Mouse (Mus musculus) 416B (cell line): ENCODE data around the gene B3galnt2.
"Not testable (repeated sequence)": the region's sequence is repeated elsewhere in the genome, so short reads cannot be mapped to it uniquely, and the experiment has no call there.

Experiments used
- DNase-seq: peaks from one replicate; pipeline ENCODE4 v3.0.0; 2011; ENCODE audit warnings: low read depth

Gene B3galnt2

DNA sequence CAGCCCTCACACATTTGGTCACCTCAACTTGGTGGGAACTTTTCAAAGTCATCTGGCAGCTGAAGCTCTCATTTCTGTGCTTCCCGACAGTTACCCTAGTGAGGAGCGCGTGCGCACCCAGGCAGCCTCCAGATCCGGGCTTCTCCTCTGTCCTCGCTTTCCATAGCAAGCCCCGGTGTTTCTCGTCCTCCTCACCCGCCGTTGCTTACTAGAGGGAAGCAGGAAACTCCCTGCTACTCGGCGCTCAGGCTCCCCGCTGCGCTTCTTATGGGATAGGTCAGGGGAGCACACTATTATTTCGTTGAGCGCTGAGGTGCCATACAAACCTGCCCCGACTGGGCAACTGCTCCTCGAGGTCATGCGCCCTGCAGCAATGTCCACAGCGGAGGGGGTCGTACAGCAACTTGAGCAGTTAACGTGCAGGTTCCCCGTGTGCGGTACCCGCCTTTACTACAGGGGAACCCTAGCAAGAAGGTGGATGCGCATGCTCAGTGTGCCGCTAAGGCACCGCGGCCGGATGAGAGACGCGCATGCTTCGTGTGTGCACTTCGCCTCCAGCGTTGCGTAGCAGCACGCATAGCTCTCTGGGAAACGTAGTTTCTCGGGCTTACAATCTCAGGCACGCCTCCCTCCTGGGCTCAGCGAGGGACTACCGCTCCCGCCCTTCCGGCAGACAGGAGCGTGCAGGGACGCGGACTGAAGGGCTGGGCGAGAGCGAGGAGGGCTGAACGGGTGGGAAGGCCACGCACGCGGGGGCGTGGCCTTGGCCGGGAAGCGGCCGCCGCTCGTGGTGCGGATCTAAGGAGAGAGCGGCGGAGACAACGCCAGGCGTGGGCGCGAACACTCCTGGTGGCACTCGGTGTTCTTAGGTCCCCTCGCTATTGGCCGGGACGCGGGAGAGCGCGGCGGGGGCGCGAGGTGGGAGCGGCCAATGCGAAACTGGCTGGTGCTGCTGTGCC lies at the start of gene B3galnt2:
Gene B3galnt2, plus strand, starts transcription at position 596 of the 959 bp plus-strand sequence.
- peak; percentile 99 for DNase-seq

DNA sequence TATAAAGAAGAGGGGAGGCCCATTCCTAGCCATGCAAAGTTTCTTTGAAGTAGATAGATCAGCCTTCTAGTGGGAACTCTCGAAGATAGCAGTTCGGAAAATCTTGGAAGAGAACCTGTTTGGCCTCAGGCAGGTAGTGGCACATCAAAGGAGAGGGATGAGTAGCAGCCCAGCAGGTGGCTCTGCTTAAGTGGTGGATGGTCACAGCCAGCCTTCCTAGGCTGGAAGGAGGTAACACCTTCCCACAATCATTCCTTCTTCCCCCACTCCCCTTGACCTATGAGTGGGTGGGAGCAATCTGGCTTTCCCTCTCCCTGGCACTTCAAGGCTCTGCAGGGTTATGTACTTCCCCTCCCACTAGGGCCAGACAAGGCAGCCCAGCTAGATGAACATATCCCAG lies 42.9 kb upstream of the B3galnt2 start:
- no peak for DNase-seq

DNA sequence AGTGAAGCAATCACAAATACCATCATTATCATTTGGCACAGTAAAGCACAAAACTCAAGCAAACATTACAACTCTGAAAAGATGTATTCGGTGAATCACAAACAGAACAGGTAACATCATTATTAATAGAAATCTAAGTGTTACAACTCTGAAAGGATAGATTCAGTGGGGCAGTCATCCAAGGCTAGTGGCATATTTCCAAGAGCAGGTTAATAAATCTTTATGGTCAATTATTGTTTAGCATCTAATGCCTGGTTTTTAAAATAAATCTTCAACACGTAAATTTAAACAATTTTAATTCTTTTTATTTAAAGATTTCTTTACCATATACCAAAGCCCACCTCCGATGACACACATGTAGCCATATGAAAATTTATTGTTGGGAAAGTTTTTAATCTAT lies 34.9 kb upstream of the B3galnt2 start:
- DNase-seq, result no peak

DNA sequence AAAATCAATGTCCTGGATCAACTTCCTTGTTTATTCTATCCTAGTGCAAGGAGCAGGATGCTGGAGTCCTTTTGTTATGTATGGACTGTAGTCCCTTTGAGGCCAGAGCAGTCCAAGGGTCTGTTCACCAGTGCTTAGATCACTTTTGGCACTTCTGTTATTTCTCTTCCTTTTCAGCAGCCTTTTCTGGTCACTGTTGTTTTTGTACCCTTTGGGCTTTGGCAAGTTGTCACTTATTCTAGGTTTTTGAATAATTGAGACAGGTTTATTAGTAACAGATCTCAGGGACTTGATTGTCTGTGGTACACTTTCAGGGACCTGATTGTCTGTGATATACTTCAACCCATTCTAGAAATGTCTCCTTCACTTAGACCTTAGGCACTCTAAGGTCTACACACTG lies 31.7 kb upstream of the B3galnt2 start:
- DNase-seq, result no peak

DNA sequence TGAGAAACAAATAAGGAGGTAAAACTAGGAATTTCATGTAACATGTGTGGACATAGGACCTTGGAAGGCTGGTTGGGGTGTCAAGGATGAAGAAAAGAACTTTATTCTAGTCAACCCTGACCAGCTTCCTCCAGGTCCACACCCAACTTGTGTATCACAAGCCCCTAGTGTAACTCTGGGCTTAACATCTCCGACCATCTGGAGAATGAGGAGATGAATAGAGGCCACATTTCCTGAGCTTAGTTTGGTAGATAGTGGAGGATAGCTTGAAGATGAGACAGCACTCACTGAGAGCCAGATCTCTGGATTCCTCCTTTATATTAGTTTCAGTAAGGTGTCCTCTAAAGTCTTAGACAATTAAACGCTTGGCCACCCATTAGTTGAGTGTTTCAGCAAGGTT lies 24.3 kb upstream of the B3galnt2 start:
- no peak for DNase-seq

DNA sequence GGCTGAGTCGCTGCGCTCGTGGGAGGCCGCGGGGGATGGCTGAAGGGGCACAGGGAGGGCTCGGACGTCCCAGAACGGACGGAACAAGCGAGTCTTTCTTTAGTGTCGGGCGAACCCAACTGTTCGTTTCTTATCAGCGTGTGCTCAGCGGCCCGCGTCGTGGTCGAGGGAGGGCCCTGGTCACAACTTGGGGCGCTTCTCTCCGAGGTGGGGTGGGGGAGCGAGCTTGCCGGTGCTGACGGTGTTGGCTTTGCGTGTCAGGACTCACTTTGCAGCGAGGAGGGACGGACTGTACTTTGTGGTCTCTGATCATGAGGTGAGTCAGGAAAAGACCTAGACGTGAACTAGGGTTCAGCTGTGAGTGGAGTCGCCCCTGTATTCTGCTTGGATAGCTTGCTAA lies 662 bp downstream of the B3galnt2 start:
- peak; percentile 52 for DNase-seq

DNA sequence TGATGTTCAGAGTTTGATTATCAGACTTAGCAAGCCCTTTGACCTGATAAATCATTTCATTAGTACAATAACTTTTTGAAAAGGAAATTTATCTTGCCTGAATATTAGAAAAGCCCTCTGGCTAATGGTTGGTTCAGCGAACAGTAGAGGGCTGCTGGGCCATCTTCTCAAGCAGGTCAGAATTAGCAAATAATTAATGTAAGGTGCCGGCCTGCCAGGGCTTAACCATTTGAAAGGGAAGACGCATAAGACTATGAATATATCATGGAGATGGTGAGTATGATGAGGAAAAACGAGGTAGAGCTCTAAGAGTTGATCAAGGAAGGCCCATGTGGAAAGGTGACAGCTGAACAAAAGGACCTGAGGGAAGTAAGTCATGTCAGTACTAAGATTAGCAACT lies 2.4 kb downstream of the B3galnt2 start:
- DNase-seq, result no peak

DNA sequence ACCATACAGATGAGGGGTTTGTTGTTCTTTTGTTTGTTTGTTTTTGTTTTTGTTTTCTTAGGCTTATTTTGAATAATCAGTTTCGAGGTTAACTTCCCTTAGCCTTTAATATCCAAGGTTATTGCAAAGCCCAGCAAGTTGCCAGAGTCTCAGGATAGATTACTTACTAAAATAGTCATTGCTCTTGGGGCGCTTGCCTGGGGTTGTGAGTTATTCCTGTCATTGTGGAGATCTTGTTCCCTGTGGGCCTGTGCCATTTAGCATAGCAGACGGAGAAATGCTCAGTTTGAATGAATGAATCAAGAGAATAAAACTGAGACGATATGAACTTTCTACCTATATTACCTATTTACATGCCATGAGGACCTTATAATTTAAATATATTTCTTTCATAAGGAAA lies 5.9 kb downstream of the B3galnt2 start:
- DNase-seq, result no peak

DNA sequence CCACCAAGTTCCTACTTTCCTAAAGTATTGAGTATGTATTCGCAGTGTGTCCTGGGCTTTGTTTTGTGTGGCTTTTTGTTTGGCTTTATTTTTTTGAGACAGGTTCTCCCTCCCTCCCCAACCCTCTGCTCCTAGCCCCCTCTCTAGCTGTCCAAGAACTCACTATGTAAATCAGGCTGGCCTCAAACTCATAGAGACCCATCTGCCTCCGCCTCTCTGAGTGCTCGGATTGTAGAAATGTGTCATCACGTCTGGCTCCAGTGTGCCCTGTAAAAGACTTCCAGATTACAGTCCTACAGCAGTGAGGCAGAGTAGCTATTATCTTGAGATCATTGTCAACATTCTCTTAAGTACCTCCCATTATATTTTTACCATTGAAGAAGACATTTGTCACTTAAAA lies 6.8 kb downstream of the B3galnt2 start:
- no peak for DNase-seq

DNA sequence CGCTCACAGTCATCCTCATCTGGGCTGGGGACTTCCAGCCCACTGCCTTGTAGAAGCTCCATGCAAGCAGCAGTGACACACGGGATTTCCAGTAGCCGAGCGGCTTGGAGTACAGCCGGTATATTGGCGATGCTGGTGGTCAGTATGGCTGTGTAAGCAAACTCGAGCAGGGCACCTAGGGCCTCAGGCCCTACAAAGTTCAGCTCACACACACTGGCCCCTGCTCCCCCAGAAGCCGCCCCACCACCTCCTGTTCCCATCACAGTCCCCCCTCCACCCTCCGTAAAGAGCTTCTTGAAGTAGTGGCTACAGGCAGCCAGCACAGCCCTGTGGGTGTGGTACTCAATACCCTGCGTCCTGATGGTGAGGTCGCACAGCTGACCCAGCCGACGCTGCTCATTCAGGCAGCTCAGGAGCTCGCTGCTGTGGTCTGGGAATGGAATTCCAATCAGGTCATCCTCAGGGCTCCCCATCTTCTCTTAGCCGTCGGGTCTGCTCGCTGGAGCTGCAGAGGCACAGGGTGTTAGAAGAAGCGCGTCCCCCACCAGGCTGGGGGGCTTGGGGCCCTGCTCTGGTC lies 11.2 kb downstream of the B3galnt2 start:
- no peak for DNase-seq

DNA sequence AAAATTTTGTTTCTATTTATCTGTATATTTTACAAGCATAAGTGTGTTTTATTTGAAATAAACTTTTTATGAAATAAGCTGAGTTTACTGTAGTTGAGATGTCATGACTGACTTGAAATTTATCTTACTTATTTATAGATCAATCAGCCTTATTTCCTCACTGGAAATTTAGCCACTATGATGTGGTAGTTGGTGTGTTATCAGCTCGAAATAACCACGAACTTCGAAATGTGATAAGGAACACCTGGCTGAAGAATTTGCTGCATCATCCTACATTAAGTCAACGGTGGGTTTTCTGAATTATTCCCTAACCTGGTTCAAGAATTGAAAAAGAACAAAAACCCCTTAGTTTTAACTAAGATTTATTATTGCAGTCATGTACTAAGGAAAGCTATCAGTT lies 11.9 kb downstream of the B3galnt2 start:
- DNase-seq, result peak; percentile 59

DNA sequence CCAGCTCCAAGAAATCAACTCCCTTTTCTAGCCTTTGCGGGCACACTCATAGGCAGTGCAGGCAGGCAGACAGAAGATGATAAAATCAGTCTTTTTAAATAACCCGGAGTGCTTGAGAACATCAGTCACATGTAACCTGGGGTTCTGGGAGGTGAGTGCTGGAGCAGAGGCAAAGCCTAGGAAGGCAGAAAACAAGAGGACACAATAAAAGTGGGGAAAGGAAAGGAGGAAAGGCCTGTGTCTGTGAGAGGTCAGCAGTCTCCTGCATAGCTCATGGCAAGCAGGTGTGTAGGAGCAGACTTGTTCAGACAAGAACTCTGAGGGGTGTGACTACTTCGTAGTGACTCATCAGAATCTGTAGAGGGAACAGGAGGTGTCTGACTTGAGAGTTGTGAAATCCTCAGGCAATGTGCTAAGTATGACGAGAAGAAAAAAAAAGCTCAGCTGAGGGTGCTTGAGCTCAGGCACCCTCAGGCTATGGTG lies 14.4 kb downstream of the B3galnt2 start:
- peak; percentile 95 for DNase-seq

DNA sequence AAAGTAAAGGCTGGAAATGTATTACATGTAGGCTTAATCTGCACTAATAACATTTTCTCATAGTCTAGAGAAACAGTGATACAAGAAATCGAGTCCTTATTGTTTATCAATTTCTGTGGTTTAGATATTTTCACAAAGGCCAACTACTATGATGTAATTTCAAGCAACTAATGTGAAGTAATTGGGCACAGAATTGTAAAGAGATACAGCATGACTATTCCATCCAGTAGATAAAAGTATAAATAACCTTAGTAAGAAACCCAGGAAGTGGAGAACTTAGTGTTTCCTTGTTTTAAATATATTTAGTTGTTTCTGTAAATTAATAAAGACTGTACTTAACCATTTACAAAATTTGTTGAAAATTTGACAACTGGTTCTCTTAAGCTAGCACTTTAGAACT lies 15.5 kb downstream of the B3galnt2 start:
- DNase-seq, result no peak

DNA sequence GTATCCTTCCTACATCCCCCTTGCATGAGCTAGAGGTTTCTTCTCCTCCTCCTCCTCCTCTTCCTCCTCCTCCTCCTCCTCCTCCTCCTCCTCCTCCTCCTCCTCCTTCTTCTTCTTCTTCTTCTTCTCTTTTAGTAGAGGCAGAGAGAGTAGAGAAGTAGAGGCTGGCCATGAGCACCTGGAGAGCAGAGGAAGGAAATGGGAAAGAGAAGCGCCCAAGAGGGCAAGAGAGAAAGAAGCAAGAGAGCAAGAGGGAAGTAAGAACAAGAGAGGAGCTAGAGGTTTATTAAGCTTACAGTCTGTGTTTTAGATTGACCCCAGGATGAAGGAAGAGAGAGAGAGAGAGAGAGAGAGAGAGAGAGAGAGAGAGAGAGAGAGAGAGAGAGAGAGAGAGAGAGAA lies 27.6 kb downstream of the B3galnt2 start:
- not testable (repeated sequence) for DNase-seq

DNA sequence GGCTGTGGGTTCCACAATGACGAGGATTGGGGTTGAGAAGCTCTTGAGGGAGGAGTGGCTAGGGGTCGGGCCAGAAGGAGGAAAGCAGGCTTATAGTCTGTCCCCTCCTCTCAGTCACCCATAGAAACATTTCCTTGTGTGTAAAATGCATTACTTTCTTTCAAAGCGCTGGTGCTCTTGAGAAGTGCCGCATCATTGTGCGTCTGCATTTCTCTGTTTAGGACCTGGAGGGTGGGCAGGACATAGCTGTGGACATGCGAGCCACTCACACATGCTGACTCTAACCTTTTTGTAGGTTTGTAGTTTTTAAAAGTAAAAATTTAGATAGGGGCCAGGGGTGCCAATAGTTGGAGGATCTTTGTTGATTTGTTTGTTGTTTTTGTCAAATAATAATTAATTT lies 29.3 kb downstream of the B3galnt2 start:
- no peak for DNase-seq

DNA sequence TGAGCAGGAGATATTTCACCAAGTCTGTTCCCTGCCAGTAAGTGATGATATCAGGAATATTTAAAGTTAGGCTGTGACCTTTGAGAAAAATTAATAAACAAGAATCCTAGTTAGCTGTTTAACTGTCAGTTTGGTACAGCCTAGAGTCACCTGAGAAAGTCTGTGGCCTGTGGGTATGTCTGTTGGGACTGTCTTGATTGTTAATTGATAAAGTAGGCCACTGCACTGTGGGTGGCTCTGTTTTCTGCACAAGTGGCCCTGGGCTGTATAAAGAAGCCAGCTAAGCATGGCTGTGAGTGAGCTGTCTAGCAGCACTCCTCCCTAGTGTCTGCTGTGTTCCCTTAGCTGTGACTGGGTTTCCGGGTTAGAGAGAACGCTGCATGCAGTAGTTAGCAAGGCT lies 34.9 kb downstream of the B3galnt2 start:
- no peak for DNase-seq

DNA sequence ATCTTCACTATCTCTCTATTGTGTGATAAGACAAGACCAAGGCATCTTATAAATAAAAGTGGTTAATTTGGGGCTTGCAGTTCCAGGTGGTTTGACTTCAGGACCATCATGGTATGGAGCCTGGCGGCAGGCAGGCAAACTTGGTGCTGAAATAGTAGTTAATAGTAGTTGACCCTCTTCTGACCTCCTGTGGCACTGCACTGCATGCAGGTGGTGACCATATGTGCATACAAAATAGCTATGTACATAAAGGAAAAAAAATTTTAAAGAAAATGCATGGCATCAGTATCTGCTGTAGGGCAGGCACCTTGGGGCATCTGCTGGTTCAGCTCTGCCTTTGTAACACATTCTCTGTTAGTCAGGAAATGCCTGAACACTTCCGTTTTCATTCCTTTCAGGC lies 36.1 kb downstream of the B3galnt2 start:
- DNase-seq, result no peak

DNA sequence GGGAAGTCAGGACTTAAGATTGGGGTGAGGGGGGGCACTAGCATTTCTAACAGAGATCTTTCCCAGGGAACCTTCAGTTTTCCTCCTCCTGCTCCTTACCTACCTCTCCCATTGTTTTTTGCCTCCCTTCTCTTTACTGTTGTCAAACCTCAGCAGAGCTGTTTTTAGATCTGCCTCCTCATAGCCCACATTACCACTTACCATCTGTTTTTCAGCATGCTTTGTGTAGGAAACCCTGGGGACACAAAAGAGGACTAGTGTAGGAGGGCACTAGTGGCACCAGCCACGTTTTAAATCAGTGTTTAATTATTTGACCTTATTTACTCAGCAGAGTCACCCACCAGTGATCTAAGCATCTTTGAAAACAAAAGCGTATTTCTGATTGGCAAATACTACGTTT lies 38.8 kb downstream of the B3galnt2 start:
- DNase-seq, result no peak

DNA sequence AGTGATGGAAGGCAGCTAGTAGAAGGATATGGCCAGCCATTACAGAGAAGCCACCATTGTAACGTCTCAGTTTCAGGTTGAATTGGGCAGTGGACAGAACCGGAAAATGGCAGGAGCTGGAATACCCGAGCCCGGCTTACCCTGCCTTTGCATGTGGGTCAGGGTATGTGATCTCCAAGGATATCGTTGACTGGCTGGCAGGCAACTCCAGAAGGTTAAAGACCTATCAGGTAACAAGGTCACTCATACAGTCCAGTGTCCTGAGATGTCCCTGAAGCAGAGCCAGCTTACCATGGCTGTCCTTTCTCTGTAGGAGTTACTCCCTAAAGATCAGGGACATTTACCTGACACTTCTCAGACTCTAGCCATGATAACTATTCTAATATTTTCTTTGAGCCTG lies 40.8 kb downstream of the B3galnt2 start:
- DNase-seq, result no peak

DNA sequence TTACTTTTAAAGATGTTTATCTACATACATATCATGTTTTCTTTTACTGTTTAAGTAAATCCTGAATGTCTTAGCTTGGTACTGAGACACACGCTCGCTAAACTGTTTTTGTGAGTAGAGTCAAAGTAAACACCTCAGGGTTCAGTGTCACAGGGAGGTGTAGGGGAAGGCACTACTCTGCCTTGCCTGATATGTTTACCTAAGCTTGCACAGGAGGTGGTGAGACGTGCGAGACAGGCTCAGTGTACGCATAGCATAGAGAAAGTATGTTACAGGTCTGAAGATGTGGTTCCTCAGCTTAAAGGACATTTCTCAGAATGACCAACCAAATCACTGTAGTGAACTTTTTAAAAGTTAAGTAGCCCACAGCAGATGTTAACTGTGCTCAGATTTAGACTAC lies 43.2 kb downstream of the B3galnt2 start:
- DNase-seq, result no peak

DNA sequence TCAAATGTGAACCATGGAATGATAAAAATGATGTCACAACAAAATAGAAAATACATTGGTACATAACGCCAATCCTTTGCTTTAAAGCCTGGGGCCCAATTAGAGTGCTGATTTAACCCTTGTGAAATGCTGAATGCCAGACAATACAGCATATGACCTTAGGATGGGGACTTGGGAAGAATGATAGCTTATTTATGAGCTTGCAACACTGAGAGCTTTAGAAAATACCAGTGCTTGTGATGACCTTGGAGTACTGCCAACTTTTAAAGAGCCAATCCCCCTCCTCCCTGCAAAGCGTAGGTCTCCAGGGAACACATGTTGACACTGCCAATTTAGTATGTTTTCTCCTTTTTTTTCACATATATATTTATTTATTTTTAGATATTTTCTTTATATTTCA lies 48.4 kb downstream of the B3galnt2 start:
- DNase-seq, result no peak

DNA sequence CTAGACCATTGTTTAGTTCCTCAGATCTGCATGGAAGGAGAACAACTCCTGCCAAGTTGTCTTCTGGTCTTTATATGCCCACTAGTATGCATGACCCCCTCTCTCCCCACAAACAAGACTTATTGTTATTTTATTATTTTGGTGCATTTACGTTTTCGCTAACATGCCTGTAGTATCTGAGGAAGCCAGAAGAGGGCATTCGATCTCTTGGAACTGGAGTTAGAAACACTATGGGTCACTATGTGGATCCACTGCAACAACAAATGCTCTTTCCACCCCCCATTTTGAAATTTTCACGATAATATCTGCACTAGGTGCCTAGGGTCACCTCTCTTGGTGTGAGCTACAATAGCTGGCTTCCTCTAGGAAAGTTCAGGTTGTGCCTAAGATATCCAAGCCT lies 49.8 kb downstream of the B3galnt2 start:
- peak; percentile 43 for DNase-seq

DNA sequence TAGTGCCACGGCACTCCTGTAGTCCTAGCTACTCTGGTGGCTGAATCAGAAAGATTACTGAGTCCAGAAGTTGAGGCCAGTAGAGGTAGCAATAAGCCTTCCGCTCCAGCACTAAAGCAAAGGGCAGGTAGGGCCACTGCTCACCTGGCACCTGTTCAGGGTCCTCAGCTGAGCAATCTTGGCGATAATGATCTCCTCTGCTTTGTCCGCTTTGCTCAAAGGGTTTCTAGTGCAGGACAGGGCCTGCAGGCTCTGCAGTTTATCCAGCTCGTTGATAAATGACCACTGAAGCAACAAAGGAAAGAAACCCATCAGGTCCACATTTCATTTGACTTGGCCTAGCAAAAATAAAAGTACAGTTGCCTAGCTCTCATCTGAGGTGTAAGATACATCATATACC lies 50.7 kb downstream of the B3galnt2 start:
- no peak for DNase-seq

DNA sequence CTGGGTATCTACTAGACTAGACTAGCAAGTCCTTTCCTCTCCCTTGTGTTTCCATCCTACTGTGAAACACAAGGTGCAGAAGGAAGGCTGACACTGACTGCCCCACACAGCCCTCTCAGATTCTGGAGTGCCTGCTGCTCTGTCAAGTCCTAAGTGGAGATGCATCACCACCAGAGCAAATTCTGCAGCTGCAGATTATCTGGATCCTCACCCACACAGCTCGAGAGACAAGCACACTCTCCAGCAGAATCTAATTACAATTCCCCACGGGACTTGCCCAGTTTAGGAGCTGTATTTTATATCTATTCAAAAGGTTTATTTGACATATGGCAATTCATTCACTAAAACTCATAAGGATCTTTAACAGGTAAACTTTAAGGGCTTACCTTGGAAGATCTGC lies 51.8 kb downstream of the B3galnt2 start:
- DNase-seq, result no peak
